Mouse (Mus musculus) small intestine, adult 2 months (tissue): ENCODE results near the gene Gng7.

Experiments
- CTCF ChIP-seq: fragments of 200-500 bp; IDR thresholded peaks from 2 replicates; pipeline ENCODE4 v1.5.1; 2012; ENCODE audit warnings: low read depth, mild to moderate bottlenecking, control low read depth, inconsistent platforms, low read length, moderate library complexity, mixed read lengths; ENCODE audit not compliant: insufficient replicate concordance, insufficient read length; ENCODE audit errors: extremely low read depth
- POLR2A ChIP-seq: fragments of 200-500 bp; IDR thresholded peaks from 2 replicates; pipeline ENCODE4 v1.6.1; 2012; ENCODE audit warnings: low read depth, mild to moderate bottlenecking, control low read depth, inconsistent platforms, low read length, moderate library complexity

DNA sequence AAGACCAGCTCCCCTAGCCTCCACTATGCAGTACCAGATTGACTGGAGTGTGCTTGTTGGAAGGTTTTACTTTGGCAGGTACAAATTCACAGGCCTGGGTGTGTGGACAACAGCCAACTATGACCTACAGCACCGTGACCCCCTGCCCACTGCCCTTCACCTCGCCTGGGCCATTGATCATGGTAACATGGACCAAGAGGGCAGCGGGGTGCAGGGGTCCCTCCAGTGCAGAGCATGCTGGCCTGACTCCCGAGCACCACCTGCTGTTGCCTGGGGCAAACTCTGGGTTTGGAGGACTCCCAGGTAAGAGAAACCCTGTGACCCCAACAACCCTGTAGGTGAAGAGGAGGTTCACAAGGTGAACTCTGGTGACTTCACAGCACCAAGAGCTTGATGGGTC lies 57.0 kb downstream of the Gng7 start:
- TF ChIP-seq POLR2A: no peak
- no peak for TF ChIP-seq CTCF
